Mouse (Mus musculus) heart, postnatal 0 days (tissue): ENCODE measurements at regions not wholly inside any gene's neighbourhood (a gene's known extent, or its start where the extent isn't known, plus 50 kb on each side); places are given as distances from the start of the nearest gene placed in this dataset.

Experiments used
- ATAC-seq: fragments of 200-750 bp; cut with Nextera tagmentation; 2 replicates; pipeline ENCODE4 v1.8.0; 2017; ENCODE audit warnings: low read depth, moderate number of reproducible peaks, moderate library complexity; ENCODE audit not compliant: insufficient read depth
- DNase-seq: peaks from one replicate; pipeline ENCODE4 v3.0.0-alpha.2; 2016; ENCODE audit warnings: low spot score
- H3K27ac ChIP-seq: fragments of 300-500 bp; sonication (generic); 2 replicates; pipeline ENCODE4 v1.5.1; 2014; ENCODE audit warnings: low read depth, mild to moderate bottlenecking
- H3K27me3 ChIP-seq: fragments of 300-500 bp; sonication (generic); 2 replicates; pipeline ENCODE4 v1.6.1; 2014; ENCODE audit warnings: low read length, mixed read lengths; ENCODE audit not compliant: control insufficient read depth, insufficient read depth
- H3K36me3 ChIP-seq: fragments of 300-500 bp; sonication (generic); replicated peaks from 2 replicates; pipeline ENCODE4 v1.6.1; 2014; ENCODE audit warnings: low read length, mixed read lengths; ENCODE audit not compliant: control insufficient read depth, insufficient read depth
- H3K4me1 ChIP-seq: fragments of 300-500 bp; sonication (generic); 2 replicates; pipeline ENCODE4 v1.6.1; 2014; ENCODE audit warnings: antibody characterized with exemption; ENCODE audit not compliant: control insufficient read depth, insufficient read depth
- H3K4me2 ChIP-seq: fragments of 300-500 bp; sonication (generic); 2 replicates; pipeline ENCODE4 v1.6.1; 2014; ENCODE audit warnings: low read depth, mild to moderate bottlenecking, low read length, moderate library complexity
- H3K4me3 ChIP-seq: fragments of 300-500 bp; sonication (generic); 2 replicates; pipeline ENCODE4 v1.5.1; 2014; ENCODE audit warnings: low read depth, low read length
- H3K9ac ChIP-seq: fragments of 300-500 bp; sonication (generic); replicated peaks from 2 replicates; pipeline ENCODE4 v1.6.1; 2014; ENCODE audit warnings: low read depth, low read length, mixed read lengths
- H3K9me3 ChIP-seq: fragments of 300-500 bp; sonication (generic); replicated peaks from 2 replicates; pipeline ENCODE4 v1.6.1; 2016; ENCODE audit warnings: low read length; ENCODE audit not compliant: control insufficient read depth
- CTCF ChIP-seq: IDR thresholded peaks from 2 replicates; pipeline ENCODE4 v1.5.1; 2016; ENCODE audit warnings: antibody characterized with exemption, control low read depth, low read depth
- EP300 ChIP-seq: IDR thresholded peaks from 2 replicates; pipeline ENCODE4 v1.6.1; 2016; ENCODE audit warnings: antibody characterized with exemption, low read depth
- WGBS: fragments of 180-500 bp; shearing (Covaris S2); extraction: QIAGEN DNeasy Blood & Tissue Kit; methylation state at CpG from one replicate; pipeline ENCODE4 v1.1.7; 2014; 5-methylcytosine and 5-hydroxymethylcytosine counted together

DNA sequence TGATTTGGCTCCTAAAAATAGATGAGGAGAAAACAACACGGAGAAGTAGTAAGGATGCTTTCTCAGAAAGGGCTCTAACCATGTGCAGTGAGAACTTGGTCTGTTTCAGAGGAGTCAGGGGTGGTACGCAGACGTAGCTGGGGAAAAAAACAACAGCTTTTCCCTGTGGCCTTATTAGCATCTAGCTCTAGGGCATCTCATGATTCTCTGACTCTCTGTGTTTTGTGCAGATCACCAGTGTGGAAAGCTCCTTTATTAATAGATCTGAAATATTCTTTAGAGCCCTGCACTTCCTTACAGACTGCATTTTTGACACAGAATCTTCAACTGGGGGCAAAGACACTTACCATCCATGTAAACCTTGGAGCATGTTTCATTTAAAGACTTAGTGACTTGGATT lies 478.7 kb downstream of the Ptprc start:
- Histone ChIP-seq H3K27me3 (no peaks in the 10 kb centered on the region), H3K27ac (no peak overlapping the region), H3K4me3 (no peak overlapping the region), H3K9ac (no peak overlapping the region), H3K36me3 (no peaks in the 10 kb centered on the region), H3K4me1 (peaks cover 7% of the 10 kb centered on the region; the same call in 1 of the 2 replicates), H3K4me2 (no peak overlapping the region), H3K9me3 (no peaks in the 10 kb centered on the region)
- no peak for TF ChIP-seq EP300
- no peak for TF ChIP-seq CTCF
- WGBS = 52% methylated on average over 3 of the region's 3 CpGs
- DNase-seq = no peak
- ATAC-seq = no peak

- no peak for ATAC-seq
- 76% methylated on average over 3 of the region's 3 CpGs for WGBS
These were observed 479.8 kb downstream of the Ptprc start for GRCm38 (mm10) chr1:137695751-137696150.

GRCm38 (mm10) chr1:137692525-137692924 lies 483.0 kb downstream of the Ptprc start:
- TF ChIP-seq CTCF (no peak), EP300 (no peak)
- peaks cover 7% of the 10 kb centered on the region; the same call in 1 of the 2 replicates for H3K4me1 ChIP-seq
- no peak overlapping the region for H3K4me2 ChIP-seq
- no peaks in the 10 kb centered on the region for H3K9me3 ChIP-seq
- H3K9ac ChIP-seq = no peak overlapping the region
- no peaks in the 10 kb centered on the region for H3K27me3 ChIP-seq
- no peaks in the 10 kb centered on the region for H3K36me3 ChIP-seq
- no peak overlapping the region for H3K4me3 ChIP-seq
- ATAC-seq = no peak
- 46% methylated on average over 2 of the region's 2 CpGs for WGBS
- H3K27ac ChIP-seq = no peak overlapping the region
- no peak for DNase-seq

More at GRCm38 (mm10) chr1:137695751-137696150, 479.8 kb downstream of the Ptprc start:
- Histone ChIP-seq H3K9me3 (no peaks in the 10 kb centered on the region), H3K27ac (no peak overlapping the region), H3K4me1 (peaks cover 7% of the 10 kb centered on the region; the same call in 1 of the 2 replicates), H3K4me3 (no peak overlapping the region), H3K27me3 (no peaks in the 10 kb centered on the region), H3K9ac (no peak overlapping the region), H3K4me2 (no peak overlapping the region), H3K36me3 (no peaks in the 10 kb centered on the region)
- TF ChIP-seq CTCF (no peak), EP300 (no peak)
- DNase-seq = no peak

GRCm38 (mm10) chr1:137690860-137691595 lies 484.5 kb downstream of the Ptprc start:
- H3K9ac ChIP-seq = no peak overlapping the region
- no peak overlapping the region for H3K4me2 ChIP-seq
- TF ChIP-seq CTCF (no peak), EP300 (no peak)
- ATAC-seq (no peak), DNase-seq (no peak)
- 85% methylated on average over 9 of the region's 9 CpGs for WGBS
- no peaks in the 10 kb centered on the region for H3K27me3 ChIP-seq
- no peak overlapping the region for H3K27ac ChIP-seq
- H3K4me3 ChIP-seq = no peak overlapping the region
- no peaks in the 10 kb centered on the region for H3K4me1 ChIP-seq
- no peaks in the 10 kb centered on the region for H3K9me3 ChIP-seq
- no peaks in the 10 kb centered on the region for H3K36me3 ChIP-seq

DNA sequence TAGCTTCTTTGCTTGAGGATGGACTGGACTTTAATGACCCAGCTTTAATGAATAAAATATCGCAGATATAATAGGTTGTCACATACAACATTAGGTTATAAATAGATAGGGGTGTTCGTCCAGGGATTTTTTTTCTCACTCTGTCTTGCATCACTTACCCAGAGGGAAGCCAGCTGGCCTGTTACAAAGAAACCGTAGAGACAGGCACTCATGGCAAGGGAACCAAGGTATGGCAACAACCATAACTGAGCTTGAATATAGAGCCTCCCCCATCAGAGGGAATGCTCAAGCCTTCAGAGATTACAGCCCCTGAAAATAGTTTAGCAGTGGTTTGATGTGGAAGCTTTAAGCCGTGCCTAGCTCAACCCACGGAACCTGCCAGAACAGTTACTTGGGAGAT lies 504.9 kb downstream of the Ptprc start:
- DNase-seq = no peak

GRCm38 (mm10) chr1:137669849-137670248 lies 505.7 kb downstream of the Ptprc start:
- H3K9me3 ChIP-seq = no peaks in the 10 kb centered on the region
- H3K9ac ChIP-seq = no peak overlapping the region
- no peak overlapping the region for H3K4me2 ChIP-seq
- ATAC-seq (no peak), DNase-seq (no peak)
- peaks cover 6% of the 10 kb centered on the region; the same call in 1 of the 2 replicates for H3K4me1 ChIP-seq
- no peaks in the 10 kb centered on the region for H3K36me3 ChIP-seq
- H3K4me3 ChIP-seq = no peak overlapping the region
- 63% methylated on average over 3 of the region's 3 CpGs for WGBS
- no peak for TF ChIP-seq EP300
- TF ChIP-seq CTCF = no peak
- no peaks in the 10 kb centered on the region for H3K27me3 ChIP-seq
- H3K27ac ChIP-seq = no peak overlapping the region

More for the DNA sequence above, 504.9 kb downstream of the Ptprc start:
- no peak overlapping the region for H3K9ac ChIP-seq
- no peaks in the 10 kb centered on the region for H3K9me3 ChIP-seq
- H3K27ac ChIP-seq = no peak overlapping the region
- H3K4me3 ChIP-seq = no peak overlapping the region
- 42% methylated on average over 5 of the region's 5 CpGs for WGBS
- ATAC-seq = no peak
- H3K27me3 ChIP-seq = no peaks in the 10 kb centered on the region
- no peak for TF ChIP-seq EP300
- no peak for TF ChIP-seq CTCF
- H3K4me2 ChIP-seq = no peak overlapping the region
- H3K36me3 ChIP-seq = no peaks in the 10 kb centered on the region
- H3K4me1 ChIP-seq = peaks cover 6% of the 10 kb centered on the region; the same call in 1 of the 2 replicates
